ENCODE assay signal across 17 mouse cellular contexts in genomic region chr7:74423316-74423715, GRCm38 (mm10).
DNase-seq lines count a peak whose midpoint lies in the region; ATAC-seq lines count a peak whose summit lies in the region.
"Had no signal": no experiment of that assay in that cellular context is flagged by ENCODE, and none has a peak within 500 bp of the region (broad histone marks: within the 10 kb centered on the region; RNA-seq: fewer than 3 reads in every experiment).

No protein-coding gene starts in this region.

- 76% methylated on average over 3 of the region's 3 CpGs for WGBS in forebrain, embryonic 13.5 days
- WGBS in forebrain, embryonic 16.5 days, result 64% methylated on average over 3 of the region's 3 CpGs
- WGBS in hindbrain, embryonic 13.5 days, result 69% methylated on average over 3 of the region's 3 CpGs
- WGBS in hindbrain, embryonic 11.5 days, result 71% methylated on average over 3 of the region's 3 CpGs
- 59% methylated on average over 3 of the region's 3 CpGs for WGBS in lung, embryonic 16.5 days
- WGBS in heart, embryonic 15.5 days, result 64% methylated on average over 3 of the region's 3 CpGs

- H3K9me3 ChIP-seq in forebrain, embryonic 13.5 days (replicated peaks), result no peaks in the 10 kb centered on the region
- H3K9me3 ChIP-seq in forebrain, embryonic 16.5 days (ENCODE audit: control insufficient read depth, low read length), result no peaks in the 10 kb centered on the region
- no peaks in the 10 kb centered on the region for H3K9me3 ChIP-seq in hindbrain, embryonic 13.5 days
- no peaks in the 10 kb centered on the region for H3K9me3 ChIP-seq in hindbrain, embryonic 11.5 days (ENCODE audit: control insufficient read depth, low read length)
- H3K9me3 ChIP-seq in lung, embryonic 16.5 days (ENCODE audit: control insufficient read depth, low read length), result no peaks in the 10 kb centered on the region
- no peaks in the 10 kb centered on the region for H3K9me3 ChIP-seq in heart, embryonic 15.5 days (replicated peaks)
- H3K9me3 ChIP-seq: embryonic facial prominence, embryonic 13.5 days; liver, embryonic 12.5 days had no signal

- H3K4me1 ChIP-seq in forebrain, embryonic 13.5 days, result peaks cover 35% of the 10 kb centered on the region
- H3K4me1 ChIP-seq in forebrain, embryonic 16.5 days (replicated peaks; ENCODE audit: control insufficient read depth, insufficient read depth, low read length), result peaks cover 25% of the 10 kb centered on the region
- peaks cover 29% of the 10 kb centered on the region for H3K4me1 ChIP-seq in hindbrain, embryonic 13.5 days (replicated peaks)
- no peaks in the 10 kb centered on the region for H3K4me1 ChIP-seq in hindbrain, embryonic 11.5 days (replicated peaks; ENCODE audit: control insufficient read depth, insufficient read depth, low read length)
- H3K4me1 ChIP-seq in lung, embryonic 16.5 days (replicated peaks; ENCODE audit: control insufficient read depth, insufficient read depth, low read length), result peaks cover 20% of the 10 kb centered on the region
- H3K4me1 ChIP-seq in heart, embryonic 15.5 days (replicated peaks), result peaks cover 52% of the 10 kb centered on the region

- H3K4me2 ChIP-seq in forebrain, embryonic 13.5 days, result no peak overlapping the region
- H3K4me2 ChIP-seq in forebrain, embryonic 16.5 days (ENCODE audit: low read length), result no peak overlapping the region
- no peak overlapping the region for H3K4me2 ChIP-seq in hindbrain, embryonic 13.5 days
- H3K4me2 ChIP-seq in hindbrain, embryonic 11.5 days (replicated peaks; ENCODE audit: low read depth, low read length), result no peak overlapping the region
- H3K4me2 ChIP-seq in lung, embryonic 16.5 days (ENCODE audit: low read depth, low read length), result no peak overlapping the region
- no peak overlapping the region for H3K4me2 ChIP-seq in heart, embryonic 15.5 days
- H3K4me2 ChIP-seq: embryonic facial prominence, embryonic 13.5 days; hindbrain, embryonic 14.5 days; liver, embryonic 12.5 days; midbrain, embryonic 11.5 days had no signal

- peak overlapping the region; percentile 48; the same call in 1 of the 2 replicates for H3K27ac ChIP-seq in forebrain, embryonic 13.5 days
- no peak overlapping the region for H3K27ac ChIP-seq in forebrain, embryonic 16.5 days (ENCODE audit: low read length)
- H3K27ac ChIP-seq in hindbrain, embryonic 13.5 days, result 0 out of 2 replicates have a peak overlapping the region, but pooled peaks have one; percentile 30
- H3K27ac ChIP-seq in hindbrain, embryonic 11.5 days (ENCODE audit: low read depth, low read length), result no peak overlapping the region
- H3K27ac ChIP-seq in lung, embryonic 16.5 days (ENCODE audit: low read length), result peak overlapping the region; percentile 82
- peak overlapping the region; percentile 68; the same call in 1 of the 2 replicates for H3K27ac ChIP-seq in heart, embryonic 15.5 days
- H3K27ac ChIP-seq: embryonic facial prominence, embryonic 13.5 days; hindbrain, embryonic 14.5 days; liver, embryonic 12.5 days; macrophage had no signal

- DNase-seq in hindbrain, embryonic 11.5 days (ENCODE audit: low spot score), result no peak
- no peak for DNase-seq in lung, postnatal 4 days
- DNase-seq in left cerebral cortex, postnatal 36 days (ENCODE audit: low spot score in 2 of 2), result no peak
- DNase-seq: cerebellum, adult 9-11 months; gastrocnemius, postnatal 36 days; thymus, adult 18-20 months had no signal

- intact Hi-C loops in left cerebral cortex, postnatal 36 days (cut with DNase I), result loop anchor here (5.0 kb wide), 2 partner anchors 46 to 129 kb away; partner anchors contain the start of gene Slco3a1

- no peak overlapping the region for H3K4me3 ChIP-seq in forebrain, embryonic 13.5 days
- H3K4me3 ChIP-seq in forebrain, embryonic 16.5 days (replicated peaks; ENCODE audit: low read length), result no peak overlapping the region
- no peak overlapping the region for H3K4me3 ChIP-seq in hindbrain, embryonic 13.5 days
- no peak overlapping the region for H3K4me3 ChIP-seq in hindbrain, embryonic 11.5 days (ENCODE audit: low read depth, low read length)
- no peak overlapping the region for H3K4me3 ChIP-seq in lung, embryonic 16.5 days (ENCODE audit: low read length)
- no peak overlapping the region for H3K4me3 ChIP-seq in heart, embryonic 15.5 days
- H3K4me3 ChIP-seq: embryonic facial prominence, embryonic 13.5 days; liver, embryonic 12.5 days had no signal

- peak; percentile 50 for ATAC-seq in forebrain, embryonic 13.5 days
- no peak for ATAC-seq in forebrain, embryonic 16.5 days
- no peak for ATAC-seq in hindbrain, embryonic 13.5 days (ENCODE audit: low FRiP score)
- no peak for ATAC-seq in hindbrain, embryonic 11.5 days (ENCODE audit: low FRiP score)
- ATAC-seq in lung, embryonic 16.5 days (ENCODE audit: low read depth), result no peak
- ATAC-seq in heart, embryonic 15.5 days (replicated peaks; ENCODE audit: insufficient number of reproducible peaks, insufficient read depth, low FRiP score, low read depth), result no peak
- ATAC-seq: intestine, postnatal 0 days; liver, embryonic 12.5 days had no signal

- no peaks in the 10 kb centered on the region for H3K36me3 ChIP-seq in forebrain, embryonic 13.5 days (ENCODE audit: poor library complexity, severe bottlenecking)
- no peaks in the 10 kb centered on the region for H3K36me3 ChIP-seq in forebrain, embryonic 16.5 days (ENCODE audit: control insufficient read depth, insufficient read depth)
- H3K36me3 ChIP-seq in hindbrain, embryonic 13.5 days, result no peaks in the 10 kb centered on the region
- H3K36me3 ChIP-seq in hindbrain, embryonic 11.5 days (ENCODE audit: control insufficient read depth, insufficient read depth, low read length), result no peaks in the 10 kb centered on the region
- H3K36me3 ChIP-seq in lung, embryonic 16.5 days (ENCODE audit: control insufficient read depth, insufficient read depth, low read length), result no peaks in the 10 kb centered on the region
- no peaks in the 10 kb centered on the region for H3K36me3 ChIP-seq in heart, embryonic 15.5 days
- H3K36me3 ChIP-seq: embryonic facial prominence, embryonic 13.5 days; liver, embryonic 12.5 days had no signal

- H3K27me3 ChIP-seq in forebrain, embryonic 13.5 days, result no peaks in the 10 kb centered on the region
- no peaks in the 10 kb centered on the region for H3K27me3 ChIP-seq in forebrain, embryonic 16.5 days (replicated peaks; ENCODE audit: control insufficient read depth, insufficient read depth, low read length)
- H3K27me3 ChIP-seq in hindbrain, embryonic 13.5 days, result no peaks in the 10 kb centered on the region
- no peaks in the 10 kb centered on the region for H3K27me3 ChIP-seq in hindbrain, embryonic 11.5 days (ENCODE audit: control insufficient read depth, insufficient read depth, low read length)
- H3K27me3 ChIP-seq in lung, embryonic 16.5 days (ENCODE audit: control insufficient read depth, insufficient read depth, low read depth, low read length), result no peaks in the 10 kb centered on the region
- H3K27me3 ChIP-seq in heart, embryonic 15.5 days, result no peaks in the 10 kb centered on the region
- H3K27me3 ChIP-seq: embryonic facial prominence, embryonic 13.5 days; liver, embryonic 12.5 days had no signal

- H3K9ac ChIP-seq in forebrain, embryonic 13.5 days, result no peak overlapping the region
- H3K9ac ChIP-seq in forebrain, embryonic 16.5 days (replicated peaks; ENCODE audit: low read depth, low read length), result no peak overlapping the region
- no peak overlapping the region for H3K9ac ChIP-seq in hindbrain, embryonic 13.5 days
- no peak overlapping the region for H3K9ac ChIP-seq in hindbrain, embryonic 11.5 days (ENCODE audit: low read depth, low read length)
- H3K9ac ChIP-seq in lung, embryonic 16.5 days (ENCODE audit: low read length), result no peak overlapping the region
- H3K9ac ChIP-seq in heart, embryonic 15.5 days, result no peak overlapping the region
- H3K9ac ChIP-seq: embryonic facial prominence, embryonic 13.5 days; hindbrain, embryonic 14.5 days; liver, embryonic 12.5 days had no signal

Comparison
In these comparisons a context has a peak if more than half of its experiments do, and no peak if none do; other contexts are left out.
1. H3K27ac ChIP-seq: peak in forebrain, embryonic 13.5 days (single experiment), hindbrain, embryonic 13.5 days (single experiment), lung, embryonic 16.5 days (single experiment) and heart, embryonic 15.5 days (single experiment); none in forebrain, embryonic 16.5 days (single experiment) and hindbrain, embryonic 11.5 days (single experiment).